Mouse (Mus musculus) heart, adult 11 months (tissue): ENCODE data around the gene Madcam1.

ENCODE experiments used
- DNase-seq: peaks from one replicate; pipeline ENCODE4 v3.0.0; 2022

Madcam1 gene

DNA sequence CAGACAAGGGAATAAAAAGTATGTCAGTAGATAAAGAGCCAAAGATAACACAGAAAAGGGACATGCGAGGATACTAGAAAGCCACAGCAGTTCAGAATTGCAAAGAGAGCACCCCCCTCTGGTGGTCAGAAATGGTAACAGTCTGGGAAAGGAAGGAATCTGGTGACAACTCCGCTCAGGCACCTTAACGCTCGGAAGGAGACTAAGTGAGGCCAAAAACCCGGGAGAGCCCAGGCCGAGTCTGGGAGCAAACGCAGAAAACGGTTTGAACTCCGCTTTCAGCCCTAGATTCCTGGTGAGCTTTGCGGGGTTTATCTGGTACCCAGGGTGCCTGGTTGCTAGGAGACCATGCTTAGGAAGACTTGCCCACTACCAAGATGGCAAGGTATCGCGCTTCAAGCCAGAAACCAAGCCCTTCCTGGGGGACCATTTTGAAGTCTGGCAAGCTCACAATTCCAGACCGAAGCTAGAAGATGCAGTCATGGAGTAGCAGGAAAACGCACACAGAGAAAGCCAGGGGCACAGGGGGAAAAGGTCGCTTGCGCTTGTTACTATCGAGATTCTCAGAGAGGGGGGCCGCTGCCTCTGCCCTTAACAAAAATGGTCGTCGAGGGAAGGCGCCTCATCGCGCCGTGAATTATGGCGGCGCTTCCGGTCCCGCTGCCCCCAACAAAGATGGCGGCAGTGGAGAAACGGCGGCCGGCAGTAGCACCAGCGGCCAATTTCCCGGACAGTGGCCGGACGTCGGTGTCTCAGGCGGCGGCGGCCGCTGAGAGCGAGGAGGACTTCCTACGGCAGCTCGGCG lies 4.6 kb downstream of the Madcam1 start, which contains the start of gene Tpgs1:
Gene Tpgs1, plus strand, starts transcription at position 599 of the 805 bp plus-strand sequence.
- DNase-seq: peak; percentile 99

GRCm38 (mm10) chr10:79669576-79670057 lies 5.3 kb downstream of the Madcam1 start:
- peak; percentile 98 for DNase-seq

GRCm38 (mm10) chr10:79670071-79670888 lies 5.9 kb downstream of the Madcam1 start:
- no peak for DNase-seq

DNA sequence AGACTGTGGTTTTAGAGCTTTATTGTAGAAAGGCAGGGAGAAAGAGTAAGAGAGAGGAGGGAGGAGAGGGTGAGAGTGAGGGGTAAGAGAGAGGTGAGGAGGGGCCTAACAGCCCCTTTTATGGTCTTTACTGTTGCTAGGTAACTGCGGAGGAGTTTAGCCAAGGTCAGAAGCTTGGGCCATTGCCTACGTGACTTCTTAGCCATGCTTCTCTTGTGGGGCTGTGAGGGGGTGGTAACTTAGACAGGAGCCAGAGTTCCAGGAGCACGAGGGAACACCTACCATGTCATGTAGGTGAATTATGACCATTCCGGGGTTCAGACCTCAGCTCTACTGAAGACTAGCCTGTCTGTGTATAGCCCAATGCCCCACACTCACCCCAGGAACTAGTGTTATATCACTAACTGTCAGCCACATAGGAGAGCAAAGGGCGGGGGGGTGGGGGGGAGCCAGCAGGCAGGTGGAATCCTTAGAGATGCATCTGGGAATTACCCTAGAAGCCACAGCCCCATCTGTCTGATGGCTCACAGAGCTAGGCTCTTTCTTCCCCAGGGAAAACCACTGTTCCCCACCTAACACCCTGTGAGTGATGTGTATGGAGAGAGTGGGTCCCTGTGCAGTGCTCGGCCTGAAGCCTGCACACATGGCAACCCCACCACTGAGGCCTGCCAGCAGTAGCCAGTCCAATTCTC lies 7.2 kb downstream of the Madcam1 start:
- no peak for DNase-seq

- no peak for DNase-seq
Measured at GRCm38 (mm10) chr10:79672088-79672455, 7.7 kb downstream of the Madcam1 start.

- DNase-seq: no peak
Measured at GRCm38 (mm10) chr10:79673054-79673453, 8.7 kb downstream of the Madcam1 start.

- DNase-seq: peak; percentile 91
Measured at GRCm38 (mm10) chr10:79675346-79676035, 11.1 kb downstream of the Madcam1 start.

- DNase-seq: peak; percentile 98
Measured at GRCm38 (mm10) chr10:79680606-79681495, 16.5 kb downstream of the Madcam1 start.

GRCm38 (mm10) chr10:79681591-79682245 lies 17.4 kb downstream of the Madcam1 start, which contains the start of gene Cdc34:
Cdc34 (plus strand) TSS chr10:79682195.
- DNase-seq: peak; percentile 100

GRCm38 (mm10) chr10:79682551-79682915 lies 18.2 kb downstream of the Madcam1 start:
- DNase-seq: peak; percentile 96

DNA sequence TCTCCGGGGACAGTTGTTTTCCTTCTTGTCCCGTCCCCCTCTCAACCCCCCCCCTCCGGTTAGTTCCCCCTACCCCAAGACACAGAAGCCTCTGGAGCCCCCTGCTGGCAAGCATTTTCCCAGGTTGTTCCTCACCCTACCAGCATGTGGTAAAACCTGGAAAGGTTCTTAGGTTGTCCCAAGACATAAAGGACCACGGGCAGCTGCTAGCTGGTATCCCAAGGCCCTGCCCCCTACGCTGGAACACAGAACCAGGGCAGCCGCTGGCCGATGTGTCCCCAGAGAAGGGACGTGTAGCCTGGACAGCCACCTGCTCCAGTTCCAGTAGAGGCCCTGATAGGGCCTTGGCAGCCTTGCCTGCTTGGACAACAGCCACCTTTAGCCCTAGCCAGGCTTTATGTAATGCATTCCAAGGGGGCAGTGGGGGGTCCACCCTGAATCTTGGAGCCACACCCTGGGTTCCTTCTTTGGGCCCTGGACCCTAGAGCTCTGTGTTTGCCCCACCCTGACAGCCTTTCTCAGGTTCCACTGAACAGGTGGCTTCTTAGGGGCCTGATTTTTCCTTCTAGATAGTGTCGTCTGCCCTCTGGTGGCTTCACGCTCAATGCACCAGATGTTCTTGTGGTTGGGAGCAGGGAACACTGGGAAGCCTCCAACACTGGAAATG lies 18.7 kb downstream of the Madcam1 start:
- DNase-seq: peak; percentile 98

DNA sequence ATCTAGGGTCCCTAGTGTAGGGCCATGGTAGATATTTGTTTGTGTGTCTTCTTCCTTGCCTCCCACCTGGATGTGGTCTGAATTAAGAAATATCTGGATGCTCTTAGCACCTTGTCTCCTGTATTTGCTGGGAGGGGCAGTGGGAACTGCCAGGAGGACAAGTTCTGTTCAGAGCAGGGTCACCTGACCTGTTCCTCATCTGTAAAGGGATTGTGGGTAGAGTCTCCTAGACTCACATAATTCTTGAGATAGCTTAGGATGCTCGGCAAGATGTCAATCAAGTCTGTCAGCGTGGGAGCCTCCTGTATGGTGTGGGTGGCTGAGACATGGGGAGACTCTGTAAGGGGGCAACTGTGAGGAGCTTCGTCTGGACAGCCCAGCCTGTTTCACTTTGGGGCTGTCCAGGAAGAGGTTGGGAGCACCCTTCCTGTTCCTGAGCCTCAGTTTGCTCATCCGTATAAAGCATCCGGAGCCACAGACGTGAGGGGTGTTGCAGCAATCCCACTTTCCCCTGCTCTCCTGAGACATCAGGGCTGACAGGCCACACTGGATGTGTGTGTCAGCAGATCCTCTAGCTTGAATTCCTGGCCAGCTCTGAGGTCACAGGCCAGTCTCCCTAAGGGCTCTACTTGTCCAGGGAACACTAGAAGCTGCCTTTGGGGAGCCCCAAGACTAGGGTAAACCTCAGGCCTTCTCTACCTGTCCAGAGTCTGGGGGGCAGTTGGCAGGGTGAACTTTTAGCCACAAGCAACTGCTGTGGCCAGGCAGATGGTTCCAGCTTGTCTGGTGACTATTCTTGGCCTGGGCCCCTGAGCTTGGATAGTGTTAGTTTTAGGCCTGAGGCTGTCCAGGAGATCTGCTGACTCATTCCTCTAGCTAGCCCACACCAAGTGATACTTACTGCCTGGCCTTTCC lies 19.6 kb downstream of the Madcam1 start:
- peak; percentile 98 for DNase-seq

DNA sequence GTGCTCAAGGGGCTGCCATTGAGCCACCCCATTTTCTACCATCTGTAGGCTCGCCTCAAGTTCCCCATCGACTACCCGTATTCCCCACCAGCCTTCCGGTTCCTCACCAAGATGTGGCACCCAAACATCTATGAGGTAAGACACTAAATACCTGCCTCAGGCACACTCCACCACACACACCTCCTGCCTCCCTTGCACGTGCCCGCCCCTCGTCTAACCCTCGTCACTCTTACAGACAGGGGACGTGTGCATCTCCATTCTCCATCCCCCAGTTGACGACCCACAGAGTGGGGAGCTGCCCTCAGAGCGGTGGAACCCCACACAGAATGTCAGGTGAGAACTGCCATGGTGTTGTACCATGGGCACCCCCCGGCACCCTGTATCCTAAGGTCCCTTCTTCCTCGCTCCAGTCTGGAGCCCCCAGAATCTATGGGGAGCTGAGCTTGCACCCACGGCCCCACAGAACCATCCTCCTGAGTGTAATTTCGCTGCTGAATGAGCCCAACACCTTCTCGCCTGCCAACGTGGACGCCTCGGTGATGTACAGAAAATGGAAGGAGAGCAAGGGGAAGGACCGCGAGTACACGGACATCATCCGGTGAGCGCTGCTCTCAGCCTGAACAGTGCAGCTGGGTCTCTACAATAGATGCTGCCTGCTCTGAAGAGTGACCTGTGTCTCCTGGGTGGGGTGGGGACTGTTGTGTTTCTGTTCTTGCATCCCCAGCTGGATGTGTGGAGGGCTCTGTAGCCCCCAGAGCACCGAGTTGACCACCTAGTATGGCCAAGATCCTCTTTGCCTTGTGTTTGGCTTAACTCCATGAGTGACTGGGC lies 20.6 kb downstream of the Madcam1 start:
- peak; percentile 92 for DNase-seq

- peak; percentile 87 for DNase-seq
Measured at GRCm38 (mm10) chr10:79686219-79686618, 21.9 kb downstream of the Madcam1 start.

DNA sequence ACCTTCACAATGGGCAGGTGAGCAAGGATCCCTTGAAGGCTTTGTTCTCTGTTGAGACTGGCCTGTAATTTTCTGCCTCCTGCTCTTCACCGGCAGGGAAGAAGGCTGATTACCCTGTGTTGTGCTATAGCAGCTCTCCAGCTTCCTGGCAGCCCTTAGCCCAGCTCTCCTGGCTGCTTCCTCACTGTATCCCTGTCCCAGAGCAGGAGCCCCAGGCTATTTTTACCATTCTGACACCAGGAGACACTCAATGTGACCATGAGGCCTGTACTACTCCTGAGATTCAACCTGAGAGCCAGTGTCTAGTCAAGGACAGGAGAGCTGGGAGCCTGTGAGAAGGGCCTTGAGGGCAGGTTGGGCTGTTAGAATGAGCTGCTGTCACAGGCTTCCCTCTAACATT lies 22.3 kb downstream of the Madcam1 start:
- peak; percentile 98 for DNase-seq

DNA sequence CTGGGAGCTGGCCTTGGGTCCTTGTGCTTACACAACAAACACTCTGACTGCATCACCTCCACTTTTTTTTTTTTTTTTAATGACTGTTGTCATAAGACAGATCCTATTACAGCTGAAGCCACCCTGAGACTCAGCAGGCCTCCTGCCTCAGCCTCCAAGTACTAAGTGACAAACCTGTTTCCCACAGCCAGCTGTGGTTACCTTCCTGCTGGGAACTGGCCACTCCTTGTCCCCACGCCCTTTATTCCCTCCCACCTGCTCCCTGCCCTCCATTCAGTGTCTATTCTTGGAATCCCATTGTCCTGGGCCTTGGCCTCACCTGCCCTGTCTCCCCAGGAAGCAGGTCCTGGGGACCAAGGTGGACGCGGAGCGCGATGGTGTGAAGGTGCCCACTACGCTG lies 23.2 kb downstream of the Madcam1 start:
- DNase-seq: no peak

DNA sequence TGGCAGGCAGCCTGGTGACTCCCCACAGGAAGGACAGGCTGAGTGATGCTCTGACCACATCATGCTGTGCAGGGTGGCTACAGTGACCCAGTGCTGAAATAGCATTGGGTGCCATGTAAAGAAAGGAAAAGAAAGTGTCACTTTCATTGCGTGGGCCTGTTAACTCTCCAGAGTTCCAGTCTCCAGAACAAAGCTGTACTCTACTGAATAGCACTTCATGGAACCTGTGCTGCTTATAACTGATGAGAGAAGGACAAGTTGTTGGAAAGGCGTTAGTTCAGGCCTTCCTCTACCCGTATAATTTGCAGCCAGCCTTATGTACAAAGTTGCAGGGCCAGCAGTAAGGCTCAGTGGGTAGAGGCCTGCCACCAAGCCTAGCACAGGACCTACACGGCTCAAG lies 24.4 kb downstream of the Madcam1 start, which contains the start of gene Gzmm:
Gene Gzmm, plus strand, starts transcription at position 301 of the 400 bp plus-strand sequence.
- DNase-seq: no peak

DNA sequence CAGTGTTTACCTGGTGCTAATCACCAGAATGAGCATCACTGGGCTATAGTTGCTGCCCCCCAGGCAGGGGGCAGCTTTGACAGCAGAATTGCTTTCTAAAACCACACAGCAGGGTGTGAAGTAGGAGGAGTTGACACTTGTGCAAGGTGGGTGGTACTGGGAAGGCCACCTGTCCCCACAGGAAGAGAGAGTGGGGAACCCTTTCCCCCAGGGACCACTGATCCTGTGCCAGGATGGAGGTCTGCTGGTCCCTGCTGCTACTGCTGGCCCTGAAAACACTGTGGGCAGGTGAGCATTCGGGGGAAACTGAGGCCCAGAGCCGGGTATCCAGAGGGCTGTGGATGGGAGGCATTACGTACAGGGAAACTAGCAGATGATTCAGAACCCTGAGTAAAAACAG lies 24.8 kb downstream of the Madcam1 start:
- DNase-seq: no peak
